Mouse (Mus musculus): ENCODE measurements at regions not wholly inside any gene's neighbourhood (a gene's known extent, or its start where the extent isn't known, plus 50 kb on each side); places are given as distances from the start of the nearest gene placed in this dataset.

DNA sequence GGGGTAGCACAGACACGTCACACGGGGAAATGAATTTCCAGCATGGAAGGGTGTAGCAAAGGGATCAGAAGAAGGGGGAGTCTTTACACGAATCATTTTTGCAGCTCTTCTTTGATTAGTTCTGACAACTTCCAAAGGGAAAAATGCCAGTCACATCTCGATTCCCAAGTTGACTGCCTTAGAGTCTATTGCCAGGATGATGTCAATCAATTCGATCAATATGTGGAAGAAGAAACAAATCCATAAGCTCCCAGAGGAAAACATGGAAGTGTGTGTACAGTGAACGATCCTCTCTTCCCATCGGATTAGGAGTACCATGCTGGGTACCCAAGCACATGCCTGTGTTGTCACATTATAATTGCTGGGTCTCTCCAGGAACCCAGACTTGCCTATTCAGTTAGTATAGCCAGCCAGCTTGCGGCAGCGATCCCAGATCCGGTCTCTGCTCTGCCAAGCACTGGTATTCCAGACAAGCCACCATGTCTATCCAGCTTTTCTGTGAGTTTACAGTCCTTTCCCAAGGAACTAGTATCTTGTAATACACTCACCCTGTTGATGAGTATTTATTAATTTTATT is 180.7 kb upstream of the Agap1 start:
- no peaks in the 10 kb centered on the region for H3K36me3 ChIP-seq (ENCODE audit: control insufficient read depth, insufficient read depth, low read length)
- no peak overlapping the region for H3K4me3 ChIP-seq (replicated peaks; ENCODE audit: low read length)
- no peaks in the 10 kb centered on the region for H3K27me3 ChIP-seq (ENCODE audit: control insufficient read depth, insufficient read depth, low read length)
- H3K9ac ChIP-seq (ENCODE audit: low read depth, low read length, severe bottlenecking): no peak overlapping the region
- no peaks in the 10 kb centered on the region for H3K4me1 ChIP-seq (ENCODE audit: control insufficient read depth, insufficient read depth, low read length)
- no peak overlapping the region for H3K4me2 ChIP-seq (replicated peaks; ENCODE audit: low read depth, low read length, severe bottlenecking)
- H3K27ac ChIP-seq (replicated peaks; ENCODE audit: low read depth, low read length): no peak overlapping the region
- WGBS: 91% methylated on average over 10 of the region's 10 CpGs
- H3K9me3 ChIP-seq (ENCODE audit: control insufficient read depth, low read length): no peaks in the 10 kb centered on the region
- ATAC-seq (ENCODE audit: low FRiP score, low read depth) (no peak), DNase-seq (ENCODE audit: low spot score) (no peak)
- no peak for TF ChIP-seq POLR2A (IDR thresholded peaks at IDR 0.05; ENCODE audit: borderline replicate concordance, extremely low read depth, insufficient read depth, insufficient read length)

DNA sequence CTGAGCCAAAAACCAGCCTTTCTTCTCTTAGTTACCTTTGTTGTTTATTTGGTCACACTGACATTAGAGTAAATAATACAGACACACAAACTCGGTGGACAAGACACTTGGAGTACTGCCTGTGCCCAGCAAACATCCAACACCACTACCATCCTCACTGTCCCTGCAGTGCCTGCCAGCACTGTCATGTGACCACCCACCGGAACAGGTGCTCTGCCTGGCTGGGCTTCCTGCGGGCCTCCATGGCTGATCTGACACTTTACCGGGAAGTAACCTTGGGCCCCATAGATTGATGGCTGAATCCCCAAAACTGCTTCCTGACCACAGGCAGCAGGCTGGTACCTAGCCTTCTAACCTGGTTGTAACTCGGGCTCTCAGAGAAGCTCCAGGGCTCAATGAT is 175.2 kb upstream of the Agap1 start:
- no peak for TF ChIP-seq POLR2A (IDR thresholded peaks at IDR 0.05; ENCODE audit: borderline replicate concordance, extremely low read depth, insufficient read depth, insufficient read length)
- no peaks in the 10 kb centered on the region for H3K4me1 ChIP-seq (ENCODE audit: control insufficient read depth, insufficient read depth, low read length)
- H3K4me2 ChIP-seq (replicated peaks; ENCODE audit: low read depth, low read length, severe bottlenecking): no peak overlapping the region
- no peak for ATAC-seq (ENCODE audit: low FRiP score, low read depth)
- H3K27me3 ChIP-seq (ENCODE audit: control insufficient read depth, insufficient read depth, low read length): no peaks in the 10 kb centered on the region
- no peaks in the 10 kb centered on the region for H3K36me3 ChIP-seq (ENCODE audit: control insufficient read depth, insufficient read depth, low read length)
- H3K9ac ChIP-seq (ENCODE audit: low read depth, low read length, severe bottlenecking): no peak overlapping the region
- H3K27ac ChIP-seq (replicated peaks; ENCODE audit: low read depth, low read length): no peak overlapping the region
- 67% methylated on average over 5 of the region's 5 CpGs for WGBS
- no peaks in the 10 kb centered on the region for H3K9me3 ChIP-seq (ENCODE audit: control insufficient read depth, low read length)
- no peak for DNase-seq (ENCODE audit: low spot score)
- H3K4me3 ChIP-seq (replicated peaks; ENCODE audit: low read length): no peak overlapping the region

DNA sequence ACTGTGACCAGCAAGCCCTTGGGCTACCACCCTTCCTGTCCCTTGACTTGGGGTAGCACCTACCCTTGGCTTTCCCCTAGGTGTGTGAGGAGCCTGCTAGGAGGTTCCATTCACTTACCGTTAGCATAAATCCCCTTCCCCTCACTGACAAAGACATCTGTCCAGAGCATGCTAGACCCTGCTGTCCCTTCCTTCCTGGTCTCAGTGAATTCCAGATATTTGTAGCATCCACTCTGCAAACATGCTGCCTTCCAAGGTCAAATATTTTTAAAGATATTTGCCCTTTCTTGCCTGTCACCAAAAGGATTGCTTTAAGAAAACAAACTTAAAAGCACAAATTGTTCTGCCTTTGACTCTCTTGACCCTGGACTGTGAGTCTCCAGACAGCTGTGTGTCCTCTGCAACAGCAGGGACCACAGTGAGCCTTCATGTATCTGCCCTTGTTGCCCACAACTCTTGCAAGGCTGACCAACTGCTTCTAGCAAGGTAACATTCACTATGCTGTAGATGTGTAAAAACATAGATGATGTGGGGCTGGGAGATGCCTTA is 173.4 kb upstream of the Agap1 start:
- Histone ChIP-seq H3K4me2 (replicated peaks; ENCODE audit: low read depth, low read length, severe bottlenecking) (no peak overlapping the region), H3K4me1 (ENCODE audit: control insufficient read depth, insufficient read depth, low read length) (no peaks in the 10 kb centered on the region), H3K27ac (replicated peaks; ENCODE audit: low read depth, low read length) (no peak overlapping the region), H3K9ac (ENCODE audit: low read depth, low read length, severe bottlenecking) (no peak overlapping the region), H3K36me3 (ENCODE audit: control insufficient read depth, insufficient read depth, low read length) (no peaks in the 10 kb centered on the region), H3K9me3 (ENCODE audit: control insufficient read depth, low read length) (no peaks in the 10 kb centered on the region), H3K4me3 (replicated peaks; ENCODE audit: low read length) (no peak overlapping the region), H3K27me3 (ENCODE audit: control insufficient read depth, insufficient read depth, low read length) (no peaks in the 10 kb centered on the region)
- WGBS: 78% methylated on average over 1 of the region's 1 CpGs
- no peak for TF ChIP-seq POLR2A (IDR thresholded peaks at IDR 0.05; ENCODE audit: borderline replicate concordance, extremely low read depth, insufficient read depth, insufficient read length)
- ATAC-seq (ENCODE audit: low FRiP score, low read depth): no peak
- DNase-seq (ENCODE audit: low spot score): no peak

DNA sequence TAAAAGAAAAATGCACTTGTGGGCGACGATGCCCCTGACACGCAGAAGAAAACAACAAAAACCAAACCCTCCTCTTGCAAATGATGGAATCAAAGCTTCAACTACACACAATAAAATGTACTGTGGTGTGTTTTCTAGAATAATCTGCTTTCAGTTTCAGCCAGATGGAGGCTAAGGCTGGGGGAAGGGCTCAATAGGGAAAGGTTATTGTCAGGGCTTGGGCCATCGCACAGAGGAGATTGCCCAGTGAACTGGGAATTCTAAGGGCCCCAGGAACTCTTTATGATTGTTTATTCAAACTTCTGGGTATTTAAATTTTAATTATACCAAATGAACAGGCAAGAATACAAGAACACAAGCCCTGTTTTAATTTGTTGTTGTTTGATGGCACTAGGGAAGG is 169.6 kb upstream of the Agap1 start:
- TF ChIP-seq POLR2A (IDR thresholded peaks at IDR 0.05; ENCODE audit: borderline replicate concordance, extremely low read depth, insufficient read depth, insufficient read length): no peak
- Histone ChIP-seq H3K4me2 (replicated peaks; ENCODE audit: low read depth, low read length, severe bottlenecking) (no peak overlapping the region), H3K36me3 (ENCODE audit: control insufficient read depth, insufficient read depth, low read length) (no peaks in the 10 kb centered on the region), H3K27ac (replicated peaks; ENCODE audit: low read depth, low read length) (no peak overlapping the region), H3K27me3 (ENCODE audit: control insufficient read depth, insufficient read depth, low read length) (no peaks in the 10 kb centered on the region), H3K4me3 (replicated peaks; ENCODE audit: low read length) (no peak overlapping the region), H3K9me3 (ENCODE audit: control insufficient read depth, low read length) (no peaks in the 10 kb centered on the region), H3K9ac (ENCODE audit: low read depth, low read length, severe bottlenecking) (no peak overlapping the region), H3K4me1 (ENCODE audit: control insufficient read depth, insufficient read depth, low read length) (no peaks in the 10 kb centered on the region)
- no peak for DNase-seq (ENCODE audit: low spot score)
- ATAC-seq (ENCODE audit: low FRiP score, low read depth): no peak
- 72% methylated on average over 4 of the region's 4 CpGs for WGBS

DNA sequence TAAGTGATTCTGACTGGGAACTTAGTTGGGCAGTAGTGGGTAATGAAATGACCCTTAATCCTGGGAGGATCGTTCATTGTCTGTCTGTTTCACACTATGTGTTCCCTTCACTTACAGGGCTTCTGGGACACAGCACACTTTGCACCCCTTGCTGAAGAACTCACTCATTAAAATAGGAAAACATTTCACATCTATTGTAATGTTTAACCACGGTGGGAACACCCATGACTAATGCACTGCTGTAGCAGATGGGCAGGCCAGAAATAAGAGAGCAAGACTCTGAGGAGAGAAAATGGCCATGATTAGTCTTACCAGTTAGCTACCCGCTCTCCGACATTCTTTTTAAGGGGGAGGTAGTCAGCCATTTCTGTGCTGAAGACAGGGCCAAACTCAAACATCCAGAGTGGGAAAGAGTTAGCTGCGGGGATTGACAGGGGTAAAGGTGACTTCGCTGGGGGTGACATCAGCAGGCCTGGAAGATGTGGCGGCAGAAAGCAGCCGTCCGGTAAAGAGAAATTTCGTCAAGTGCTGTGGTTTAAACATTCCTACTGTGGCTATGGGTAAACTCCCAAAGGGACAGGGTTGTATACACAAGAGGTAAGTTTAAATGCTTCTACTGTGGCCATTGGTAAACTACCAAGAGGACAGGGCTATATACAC is 167.3 kb upstream of the Agap1 start:
- Histone ChIP-seq H3K27ac (replicated peaks; ENCODE audit: low read depth, low read length) (no peak overlapping the region), H3K9me3 (ENCODE audit: control insufficient read depth, low read length) (no peaks in the 10 kb centered on the region), H3K9ac (ENCODE audit: low read depth, low read length, severe bottlenecking) (no peak overlapping the region), H3K36me3 (ENCODE audit: control insufficient read depth, insufficient read depth, low read length) (no peaks in the 10 kb centered on the region), H3K27me3 (ENCODE audit: control insufficient read depth, insufficient read depth, low read length) (no peaks in the 10 kb centered on the region), H3K4me3 (replicated peaks; ENCODE audit: low read length) (no peak overlapping the region), H3K4me2 (replicated peaks; ENCODE audit: low read depth, low read length, severe bottlenecking) (no peak overlapping the region), H3K4me1 (ENCODE audit: control insufficient read depth, insufficient read depth, low read length) (no peaks in the 10 kb centered on the region)
- DNase-seq (ENCODE audit: low spot score) (no peak), ATAC-seq (ENCODE audit: low FRiP score, low read depth) (no peak)
- 83% methylated on average over 10 of the region's 10 CpGs for WGBS
- TF ChIP-seq POLR2A (IDR thresholded peaks at IDR 0.05; ENCODE audit: borderline replicate concordance, extremely low read depth, insufficient read depth, insufficient read length): no peak
